Mouse (Mus musculus): ENCODE measurements around the gene Sugp2. TPM values are rescaled to one million over a fixed set of nuclear protein-coding genes. Genes with fewer than 3 reads are reported as not detected.
A peak's percentile ranks its signal among the peaks of the same experiment; 100 is the strongest.
"Not testable (repeated sequence)": the region's sequence is repeated elsewhere in the genome, so short reads cannot be mapped to it uniquely, and the experiment has no call there.

Sugp2 gene
- polyA plus RNA-seq, 1 experiment, result 31.6 TPM

DNA sequence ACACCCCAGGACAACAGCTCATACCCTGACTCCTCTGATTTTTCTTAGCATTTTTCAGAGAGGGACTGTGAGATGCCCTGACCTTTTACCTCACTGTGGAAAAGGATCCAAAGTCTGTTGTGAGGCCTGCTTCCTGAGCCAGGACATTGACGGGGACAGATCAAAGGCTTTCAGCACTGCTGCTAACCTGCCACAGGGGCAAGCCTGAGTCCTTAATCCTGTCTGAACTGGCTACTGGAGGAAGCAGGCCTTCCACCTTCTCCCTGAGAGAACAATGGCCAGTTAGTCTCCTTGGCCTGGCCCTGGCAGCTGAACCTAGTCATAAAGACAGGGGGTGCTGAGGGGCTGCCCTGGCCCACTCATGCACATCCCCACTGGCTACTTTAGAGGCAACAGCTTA, 25.9 kb upstream of the Sugp2 start:
- no peaks in the 10 kb centered on the region for H3K9me3 ChIP-seq
- no peaks in the 10 kb centered on the region for H3K27me3 ChIP-seq (replicated peaks)
- peaks cover 78% of the 10 kb centered on the region for H3K4me1 ChIP-seq
- no peak for TF ChIP-seq GATA1 (IDR thresholded peaks at IDR 0.05; ENCODE audit: borderline replicate concordance, low read length)
- TF ChIP-seq FLI1 (IDR thresholded peaks at IDR 0.05; ENCODE audit: low read length), result no peak
- no peak overlapping the region for H3K4me3 ChIP-seq (replicated peaks)
- H3K36me3 ChIP-seq (replicated peaks; ENCODE audit: low read length), result peaks cover 12% of the 10 kb centered on the region

GRCm38 (mm10) chr8:70210538-70210937, 23.5 kb upstream of the Sugp2 start:
- peaks cover 6% of the 10 kb centered on the region for H3K36me3 ChIP-seq (replicated peaks; ENCODE audit: low read length)
- H3K4me3 ChIP-seq (replicated peaks), result peak overlapping the region; percentile 60
- H3K9me3 ChIP-seq, result no peaks in the 10 kb centered on the region
- no peaks in the 10 kb centered on the region for H3K27me3 ChIP-seq (replicated peaks)
- no peak for TF ChIP-seq GATA1 (IDR thresholded peaks at IDR 0.05; ENCODE audit: borderline replicate concordance, low read length)
- no peak for TF ChIP-seq FLI1 (IDR thresholded peaks at IDR 0.05; ENCODE audit: low read length)
- H3K4me1 ChIP-seq, result peaks cover 83% of the 10 kb centered on the region

- no peaks in the 10 kb centered on the region for H3K9me3 ChIP-seq
- H3K27me3 ChIP-seq (replicated peaks), result no peaks in the 10 kb centered on the region
- peaks cover 90% of the 10 kb centered on the region for H3K4me1 ChIP-seq
- H3K4me3 ChIP-seq (replicated peaks), result peak overlapping the region; percentile 96
- no peak for TF ChIP-seq FLI1 (IDR thresholded peaks at IDR 0.05; ENCODE audit: low read length)
- TF ChIP-seq GATA1 (IDR thresholded peaks at IDR 0.05; ENCODE audit: borderline replicate concordance, low read length), result no peak
- peaks cover 6% of the 10 kb centered on the region for H3K36me3 ChIP-seq (replicated peaks; ENCODE audit: low read length)
Observed at GRCm38 (mm10) chr8:70211275-70211674, 22.8 kb upstream of the Sugp2 start.

DNA sequence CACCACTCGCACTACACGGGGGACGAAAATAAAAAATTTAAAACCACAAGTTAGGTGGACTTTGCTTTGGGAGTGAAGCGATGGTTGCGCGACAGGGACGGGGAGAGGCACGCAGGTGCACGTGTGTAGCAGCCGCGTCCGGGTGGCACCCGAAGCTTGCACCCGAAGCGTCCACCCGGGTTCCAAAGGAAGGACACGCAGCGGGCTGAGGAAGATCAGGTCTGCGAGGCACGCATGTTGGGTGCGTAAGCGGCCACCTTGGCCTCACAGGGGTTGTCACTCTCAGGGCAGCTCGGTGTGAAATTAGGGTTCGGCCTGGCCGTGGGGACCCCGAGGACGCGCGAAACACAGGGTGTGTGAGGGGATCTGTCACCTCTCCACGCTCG, 22.3 kb upstream of the Sugp2 start:
- peaks cover 6% of the 10 kb centered on the region for H3K36me3 ChIP-seq (replicated peaks; ENCODE audit: low read length)
- peak overlapping the region; percentile 96 for H3K4me3 ChIP-seq (replicated peaks)
- no peaks in the 10 kb centered on the region for H3K9me3 ChIP-seq
- TF ChIP-seq GATA1 (IDR thresholded peaks at IDR 0.05; ENCODE audit: borderline replicate concordance, low read length), result no peak
- no peak for TF ChIP-seq FLI1 (IDR thresholded peaks at IDR 0.05; ENCODE audit: low read length)
- no peaks in the 10 kb centered on the region for H3K27me3 ChIP-seq (replicated peaks)
- H3K4me1 ChIP-seq, result peaks cover 91% of the 10 kb centered on the region

GRCm38 (mm10) chr8:70212112-70213055, 21.6 kb upstream of the Sugp2 start, which contains the start of gene Slc25a42:
Slc25a42 (minus strand) TSS chr8:70212305.
- H3K27me3 ChIP-seq (replicated peaks), result no peaks in the 10 kb centered on the region
- TF ChIP-seq GATA1 (IDR thresholded peaks at IDR 0.05; ENCODE audit: borderline replicate concordance, low read length) (no peak), FLI1 (IDR thresholded peaks at IDR 0.05; ENCODE audit: low read length) (no peak)
- H3K4me1 ChIP-seq, result peaks cover 91% of the 10 kb centered on the region
- peaks cover 5% of the 10 kb centered on the region for H3K36me3 ChIP-seq (replicated peaks; ENCODE audit: low read length)
- H3K4me3 ChIP-seq (replicated peaks), result peak within 1 kb of the TSS; percentile 96
- no peaks in the 10 kb centered on the region for H3K9me3 ChIP-seq

DNA sequence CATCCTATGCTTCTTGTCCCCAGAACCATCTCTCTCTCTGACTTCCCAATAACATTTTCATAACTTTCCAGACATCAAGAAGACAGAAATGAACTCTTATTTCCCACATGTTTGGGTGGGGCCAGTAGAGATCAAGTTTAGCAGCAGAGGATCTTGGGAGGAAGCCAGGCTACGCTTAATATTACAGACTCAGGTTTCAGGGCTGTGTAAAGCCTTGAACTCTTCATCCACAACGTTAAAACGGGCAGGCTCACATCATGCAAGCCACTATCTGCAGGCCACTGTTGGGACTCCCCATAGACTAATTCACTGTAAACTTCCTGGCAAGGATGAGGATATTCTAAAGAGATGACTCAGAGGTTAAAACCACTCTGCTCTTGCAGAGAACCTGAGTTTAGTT, 19.6 kb upstream of the Sugp2 start:
- H3K9me3 ChIP-seq, result no peaks in the 10 kb centered on the region
- H3K27me3 ChIP-seq (replicated peaks), result peaks cover 3% of the 10 kb centered on the region
- no peak overlapping the region for H3K4me3 ChIP-seq (replicated peaks)
- TF ChIP-seq FLI1 (IDR thresholded peaks at IDR 0.05; ENCODE audit: low read length) (no peak), GATA1 (IDR thresholded peaks at IDR 0.05; ENCODE audit: borderline replicate concordance, low read length) (no peak)
- H3K36me3 ChIP-seq (replicated peaks; ENCODE audit: low read length), result peaks cover 3% of the 10 kb centered on the region
- H3K4me1 ChIP-seq, result peaks cover 87% of the 10 kb centered on the region

DNA sequence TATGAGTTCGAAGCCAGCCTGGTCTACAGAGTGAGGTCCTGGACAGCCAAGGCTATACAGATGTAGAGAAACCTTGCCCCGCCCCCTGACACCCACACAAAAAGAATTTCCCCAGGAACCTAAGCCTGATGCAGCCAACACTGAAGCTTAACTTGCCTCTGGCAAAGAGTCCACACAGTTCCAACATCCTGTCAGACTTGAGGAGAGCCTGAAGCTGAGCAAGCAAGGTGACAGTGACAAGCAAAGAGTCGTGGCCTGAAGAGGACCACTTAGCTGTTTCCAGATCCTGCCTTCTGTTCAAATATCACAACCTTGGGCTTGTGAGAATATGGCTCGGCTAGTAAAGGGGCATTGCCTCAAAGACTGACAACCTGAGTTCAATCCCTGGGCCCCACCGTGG, 18.9 kb upstream of the Sugp2 start:
- Histone ChIP-seq H3K27me3 (replicated peaks) (peaks cover 3% of the 10 kb centered on the region), H3K4me3 (replicated peaks) (no peak overlapping the region), H3K9me3 (no peaks in the 10 kb centered on the region), H3K36me3 (replicated peaks; ENCODE audit: low read length) (peaks cover 10% of the 10 kb centered on the region), H3K4me1 (peaks cover 81% of the 10 kb centered on the region)
- TF ChIP-seq FLI1 (IDR thresholded peaks at IDR 0.05; ENCODE audit: low read length) (no peak), GATA1 (IDR thresholded peaks at IDR 0.05; ENCODE audit: borderline replicate concordance, low read length) (no peak)

DNA sequence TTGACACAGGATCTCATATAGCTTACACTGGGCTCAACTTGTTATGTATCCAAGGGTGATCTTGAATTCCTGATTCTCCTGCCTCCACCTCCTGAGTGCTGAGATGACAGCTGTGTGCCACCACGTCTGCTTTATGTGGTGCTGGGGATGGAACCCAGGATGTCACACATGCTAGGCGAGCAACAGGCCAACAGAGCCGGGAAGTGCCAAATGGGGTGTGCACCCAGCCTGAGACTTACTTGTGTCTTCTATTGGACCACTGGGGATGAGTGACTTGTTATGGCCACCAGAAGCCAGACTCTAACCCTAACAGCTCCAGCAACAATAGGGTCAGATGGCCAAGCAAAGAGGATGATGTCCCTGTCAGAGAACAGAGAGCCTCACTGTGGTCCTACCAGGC, 17.9 kb upstream of the Sugp2 start:
- not testable (repeated sequence) for H3K4me3 ChIP-seq (replicated peaks); H3K27me3 ChIP-seq (replicated peaks); H3K9me3 ChIP-seq
- peaks cover 20% of the 10 kb centered on the region for H3K36me3 ChIP-seq (replicated peaks; ENCODE audit: low read length)
- H3K4me1 ChIP-seq, result peaks cover 76% of the 10 kb centered on the region

GRCm38 (mm10) chr8:70216566-70216965, 17.5 kb upstream of the Sugp2 start:
- Histone ChIP-seq H3K4me3 (replicated peaks) (no peak overlapping the region), H3K27me3 (replicated peaks) (peaks cover 3% of the 10 kb centered on the region), H3K9me3 (no peaks in the 10 kb centered on the region), H3K36me3 (replicated peaks; ENCODE audit: low read length) (peaks cover 25% of the 10 kb centered on the region), H3K4me1 (peaks cover 72% of the 10 kb centered on the region)
- TF ChIP-seq GATA1 (IDR thresholded peaks at IDR 0.05; ENCODE audit: borderline replicate concordance, low read length) (no peak), FLI1 (IDR thresholded peaks at IDR 0.05; ENCODE audit: low read length) (no peak)

- Histone ChIP-seq H3K27me3 (replicated peaks) (peaks cover 3% of the 10 kb centered on the region), H3K36me3 (replicated peaks; ENCODE audit: low read length) (peaks cover 33% of the 10 kb centered on the region), H3K9me3 (no peaks in the 10 kb centered on the region), H3K4me1 (peaks cover 69% of the 10 kb centered on the region), H3K4me3 (replicated peaks) (no peak overlapping the region)
- TF ChIP-seq GATA1 (IDR thresholded peaks at IDR 0.05; ENCODE audit: borderline replicate concordance, low read length) (no peak), FLI1 (IDR thresholded peaks at IDR 0.05; ENCODE audit: low read length) (no peak)
Observed at GRCm38 (mm10) chr8:70217441-70217840, 16.6 kb upstream of the Sugp2 start.
